Comparison of ENCODE assay signal across 24 mouse cellular contexts in the genomic region with DNA sequence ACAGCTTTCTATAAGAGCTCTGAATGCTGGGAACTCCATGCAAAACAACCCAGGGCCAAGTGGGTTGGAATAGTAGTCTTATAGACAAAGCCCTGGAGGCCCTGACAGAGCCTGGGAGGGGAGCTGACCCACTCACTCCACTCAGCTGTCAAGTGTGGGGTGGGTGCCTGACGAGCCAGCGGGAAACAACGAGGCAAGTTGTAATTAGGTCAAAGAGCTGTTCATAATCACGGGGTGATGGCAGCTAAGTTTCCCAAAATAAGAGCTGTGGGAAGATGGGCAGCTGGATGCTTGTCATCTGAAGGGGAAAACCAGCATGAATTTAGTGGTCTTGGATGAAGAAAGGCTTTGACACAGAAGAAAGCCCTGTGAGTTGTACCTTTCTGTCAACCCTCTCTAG.
DNase-seq lines count a peak whose midpoint lies in the region; ATAC-seq lines count a peak whose summit lies in the region.
"Had no signal": no experiment of that assay in that cellular context is flagged by ENCODE, and none has a peak within 500 bp of the region (broad histone marks: within the 10 kb centered on the region; RNA-seq: fewer than 3 reads in every experiment).

No protein-coding gene starts in this region.

- H3K36me3 ChIP-seq in embryonic facial prominence, embryonic 14.5 days (ENCODE audit: control insufficient read depth, insufficient read depth, low read length): no peaks in the 10 kb centered on the region
- H3K36me3 ChIP-seq in embryonic facial prominence, embryonic 10.5 days (replicated peaks): no peaks in the 10 kb centered on the region
- H3K36me3 ChIP-seq in heart, embryonic 12.5 days: no peaks in the 10 kb centered on the region
- H3K36me3 ChIP-seq in heart, embryonic 16.5 days (ENCODE audit: control insufficient read depth, insufficient read depth): no peaks in the 10 kb centered on the region
- H3K36me3 ChIP-seq: forebrain, embryonic 12.5 days; G1E; hindbrain, embryonic 15.5 days; kidney, embryonic 15.5 days had no signal

- no peak overlapping the region for H3K4me2 ChIP-seq in embryonic facial prominence, embryonic 14.5 days (ENCODE audit: low read depth, low read length)
- H3K4me2 ChIP-seq in heart, embryonic 12.5 days: no peak overlapping the region
- H3K4me2 ChIP-seq in heart, embryonic 16.5 days (ENCODE audit: low read depth, low read length): no peak overlapping the region
- H3K4me2 ChIP-seq: forebrain, embryonic 12.5 days; hindbrain, embryonic 15.5 days; kidney, embryonic 15.5 days had no signal

- H3K9ac ChIP-seq in embryonic facial prominence, embryonic 14.5 days (ENCODE audit: low read depth, low read length): no peak overlapping the region
- H3K9ac ChIP-seq in heart, embryonic 12.5 days: no peak overlapping the region
- no peak overlapping the region for H3K9ac ChIP-seq in heart, embryonic 16.5 days (ENCODE audit: low read length)
- H3K9ac ChIP-seq: forebrain, embryonic 12.5 days; hindbrain, embryonic 15.5 days; kidney, embryonic 15.5 days had no signal

- intact Hi-C loops in heart, postnatal 25 days (cut with DNase I): no loop called here

- H3K27me3 ChIP-seq in embryonic facial prominence, embryonic 14.5 days (replicated peaks; ENCODE audit: control insufficient read depth, insufficient read depth, low read length): no peaks in the 10 kb centered on the region
- no peaks in the 10 kb centered on the region for H3K27me3 ChIP-seq in embryonic facial prominence, embryonic 10.5 days (replicated peaks; ENCODE audit: low read depth, poor library complexity, severe bottlenecking)
- no peaks in the 10 kb centered on the region for H3K27me3 ChIP-seq in heart, embryonic 12.5 days (replicated peaks)
- no peaks in the 10 kb centered on the region for H3K27me3 ChIP-seq in heart, embryonic 16.5 days (ENCODE audit: control insufficient read depth, insufficient read depth, low read length)
- H3K27me3 ChIP-seq: forebrain, embryonic 12.5 days; hindbrain, embryonic 15.5 days; kidney, embryonic 15.5 days had no signal

- WGBS in embryonic facial prominence, embryonic 14.5 days: 47% methylated on average over 4 of the region's 4 CpGs
- 62% methylated on average over 4 of the region's 4 CpGs for WGBS in embryonic facial prominence, embryonic 10.5 days
- 43% methylated on average over 4 of the region's 4 CpGs for WGBS in heart, embryonic 12.5 days
- 26% methylated on average over 4 of the region's 4 CpGs for WGBS in heart, embryonic 16.5 days

- no peak overlapping the region for H3K27ac ChIP-seq in embryonic facial prominence, embryonic 14.5 days (replicated peaks; ENCODE audit: low read depth, low read length)
- H3K27ac ChIP-seq in embryonic facial prominence, embryonic 10.5 days (replicated peaks): no peak overlapping the region
- peak overlapping the region; percentile 55 for H3K27ac ChIP-seq in heart, embryonic 12.5 days (ENCODE audit: poor library complexity, severe bottlenecking)
- peak overlapping the region; percentile 55 for H3K27ac ChIP-seq in heart, embryonic 16.5 days (ENCODE audit: low read length)
- H3K27ac ChIP-seq: forebrain, embryonic 12.5 days; gastrocnemius, adult 2 months; heart, adult 2 months; hindbrain, embryonic 15.5 days; kidney, embryonic 15.5 days had no signal

- no peaks in the 10 kb centered on the region for H3K4me1 ChIP-seq in embryonic facial prominence, embryonic 14.5 days (ENCODE audit: control insufficient read depth, insufficient read depth, low read length)
- H3K4me1 ChIP-seq in embryonic facial prominence, embryonic 10.5 days: no peaks in the 10 kb centered on the region
- H3K4me1 ChIP-seq in heart, embryonic 12.5 days (replicated peaks): peaks cover 20% of the 10 kb centered on the region
- H3K4me1 ChIP-seq in heart, embryonic 16.5 days (ENCODE audit: control insufficient read depth, insufficient read depth, low read length): peaks cover 13% of the 10 kb centered on the region
- H3K4me1 ChIP-seq: forebrain, embryonic 12.5 days; hindbrain, embryonic 15.5 days; kidney, embryonic 15.5 days had no signal

- no peaks in the 10 kb centered on the region for H3K9me3 ChIP-seq in embryonic facial prominence, embryonic 14.5 days (ENCODE audit: control insufficient read depth, low read length)
- no peaks in the 10 kb centered on the region for H3K9me3 ChIP-seq in embryonic facial prominence, embryonic 10.5 days
- no peaks in the 10 kb centered on the region for H3K9me3 ChIP-seq in heart, embryonic 12.5 days (replicated peaks)
- no peaks in the 10 kb centered on the region for H3K9me3 ChIP-seq in heart, embryonic 16.5 days (replicated peaks; ENCODE audit: control insufficient read depth, low read length)
- H3K9me3 ChIP-seq: forebrain, embryonic 12.5 days; hindbrain, embryonic 15.5 days; kidney, embryonic 15.5 days had no signal

- peak; percentile 15 for DNase-seq in embryonic facial prominence, embryonic 14.5 days (ENCODE audit: low spot score)
- no peak for DNase-seq in embryonic facial prominence, embryonic 10.5 days (ENCODE audit: low spot score)
- DNase-seq in heart, postnatal 25 days (ENCODE audit: low spot score): no peak
- no peak for DNase-seq in heart, adult 8-10 months (ENCODE audit: low spot score)
- DNase-seq in retina, embryonic 14.5 days (ENCODE audit: low spot score): peak; percentile 49
- DNase-seq in frontal cortex, postnatal 36 days (ENCODE audit: low spot score in 2 of 2): no peak
- DNase-seq: adrenal gland, postnatal 10 days; B cell, adult 2 months; cerebellum, adult 18-20 months; cerebellum, adult 9-11 months; cerebellum, postnatal 36 days; gastrocnemius, adult 2 months; gastrocnemius, postnatal 36 days; kidney, adult 2 months had no signal

- ATAC-seq in embryonic facial prominence, embryonic 14.5 days (ENCODE audit: low read depth): no peak
- ATAC-seq in heart, embryonic 12.5 days (ENCODE audit: insufficient number of reproducible peaks, low FRiP score): no peak
- ATAC-seq in heart, embryonic 16.5 days (replicated peaks; ENCODE audit: extremely low read depth, insufficient read depth, low FRiP score): no peak; the same call in 1 of the 2 replicates
- ATAC-seq: CD4-positive, CD25-positive, alpha-beta regulatory T cell, adult 4 months; forebrain, embryonic 16.5 days; intestine, embryonic 16.5 days had no signal

- no peak overlapping the region for H3K4me3 ChIP-seq in embryonic facial prominence, embryonic 14.5 days (ENCODE audit: low read depth, low read length)
- H3K4me3 ChIP-seq in embryonic facial prominence, embryonic 10.5 days: no peak overlapping the region
- no peak overlapping the region for H3K4me3 ChIP-seq in heart, embryonic 12.5 days
- H3K4me3 ChIP-seq in heart, embryonic 16.5 days (ENCODE audit: low read length): no peak overlapping the region
- H3K4me3 ChIP-seq: forebrain, embryonic 12.5 days; gastrocnemius, adult 2 months; heart, adult 2 months; hindbrain, embryonic 15.5 days; kidney, embryonic 15.5 days had no signal

Comparison
In these comparisons a context has a peak if more than half of its experiments do, and no peak if none do; other contexts are left out.
1. DNase-seq: peak in embryonic facial prominence, embryonic 14.5 days (single experiment) and retina, embryonic 14.5 days (single experiment); none in embryonic facial prominence, embryonic 10.5 days (single experiment), heart, postnatal 25 days (single experiment), heart, adult 8-10 months (single experiment) and frontal cortex, postnatal 36 days (0 of 2).
2. H3K27ac ChIP-seq: peak in heart, embryonic 12.5 days (single experiment) and heart, embryonic 16.5 days (single experiment); none in embryonic facial prominence, embryonic 14.5 days (single experiment) and embryonic facial prominence, embryonic 10.5 days (single experiment).